Comparison of ENCODE assay signal across 9 mouse cellular contexts in genomic region chr4:109238428-109239268, GRCm38 (mm10). TPM values are rescaled to one million over a fixed set of nuclear protein-coding genes. Genes with fewer than 3 reads are reported as not detected.
DNase-seq lines count a peak whose midpoint lies in the region; ATAC-seq lines count a peak whose summit lies in the region.
"Had no signal": no experiment of that assay in that cellular context is flagged by ENCODE, and none has a peak within 500 bp of the region (broad histone marks: within the 10 kb centered on the region; RNA-seq: fewer than 3 reads in every experiment).

No protein-coding gene starts in this region.

- no peak overlapping the region for H3K4me3 ChIP-seq in kidney, embryonic 16.5 days (ENCODE audit: low read length)

- H3K27me3 ChIP-seq in kidney, embryonic 16.5 days (ENCODE audit: insufficient read depth, low read length) = no peaks in the 10 kb centered on the region

- H3K9ac ChIP-seq in kidney, embryonic 16.5 days (replicated peaks; ENCODE audit: low read length) = no peak overlapping the region
- H3K9ac ChIP-seq: liver, embryonic 14.5 days had no signal

- no peaks in the 10 kb centered on the region for H3K9me3 ChIP-seq in kidney, embryonic 16.5 days (ENCODE audit: low read length)

- peak; percentile 56 for DNase-seq in kidney, adult 11 months
- peak; percentile 51 for DNase-seq in adrenal gland, adult 8-10 months
- DNase-seq in gastrocnemius, adult 8-10 months (ENCODE audit: low spot score in 2 of 2) = peak; percentile 40 to 47
- peak; percentile 55 to 58 for DNase-seq in left cerebral cortex, postnatal 14 days (ENCODE audit: low spot score in 2 of 2)
- DNase-seq in thymus, postnatal 10 days (ENCODE audit: low spot score in 2 of 2) = no peak
- no peak for DNase-seq in ovary, postnatal 36 days (ENCODE audit: low spot score)

- H3K27ac ChIP-seq in kidney, embryonic 16.5 days (ENCODE audit: low read length) = no peak overlapping the region
- H3K27ac ChIP-seq: liver, embryonic 14.5 days had no signal

- intact Hi-C loops in left cerebral cortex, postnatal 14 days (cut with DNase I) = no loop called here

- no peaks in the 10 kb centered on the region for H3K4me1 ChIP-seq in kidney, embryonic 16.5 days (ENCODE audit: insufficient read depth, low read length)

- H3K4me2 ChIP-seq in kidney, embryonic 16.5 days (replicated peaks; ENCODE audit: low read depth, low read length) = no peak overlapping the region

- no peak for ATAC-seq in kidney, embryonic 16.5 days (ENCODE audit: low FRiP score, low TSS enrichment)
- no peak for ATAC-seq in monocyte, adult 5-6 weeks (replicated peaks; ENCODE audit: insufficient number of reproducible peaks, low FRiP score, low TSS enrichment, poor library complexity, severe bottlenecking)

- no peaks in the 10 kb centered on the region for H3K36me3 ChIP-seq in kidney, embryonic 16.5 days (ENCODE audit: insufficient read depth, low read length)

- 77% methylated on average over 24 of the region's 24 CpGs for WGBS in kidney, embryonic 16.5 days

RNA-seq across cellular contexts. Expression of gene Calr4, which starts 4.4 kb away (rescaled TPM):
- polyA plus RNA-seq in kidney, embryonic 16.5 days (2015; fragmentation: Nextera tagmentation; extraction: Ambion mirVana) = 0.18 and 0.54 TPM in 2 replicates
- total RNA-seq in adrenal gland, adult 8-10 months (2022) = under 1 TPM; 0.17 to 0.48 (median 0.35) TPM
- not detected for total RNA-seq in gastrocnemius, adult 8-10 months (2022)
- under 1 TPM; 0.22 to 0.51 TPM for total RNA-seq in left cerebral cortex, postnatal 14 days (2021)
- total RNA-seq in monocyte, adult 5-6 weeks (2017) = not detected in 3 replicates

RNA-seq across cellular contexts. Expression of gene Osbpl9, which starts 36.6 kb away (rescaled TPM):
- 75.7 and 77.6 TPM in 2 replicates for polyA plus RNA-seq in kidney, embryonic 16.5 days (2015; fragmentation: Nextera tagmentation; extraction: Ambion mirVana)
- total RNA-seq in adrenal gland, adult 8-10 months (2022) = 100 to 1,000 TPM; 123 to 159 (median 148) TPM
- 100 to 1,000 TPM in 1 of 4 experiments, 10 to 100 TPM in 3; 95.4 to 108 (median 97.7) TPM for total RNA-seq in gastrocnemius, adult 8-10 months (2022)
- total RNA-seq in left cerebral cortex, postnatal 14 days (2021) = 10 to 100 TPM; 49.5 to 52.2 TPM
- total RNA-seq in monocyte, adult 5-6 weeks (2017) = 182 to 250 TPM (median 202 TPM) in 3 replicates

RNA-seq across cellular contexts. Expression of gene Eps15, which starts 41.4 kb away (rescaled TPM):
- polyA plus RNA-seq in kidney, embryonic 16.5 days (2015; fragmentation: Nextera tagmentation; extraction: Ambion mirVana) = 36.3 and 39.1 TPM in 2 replicates
- total RNA-seq in adrenal gland, adult 8-10 months (2022) = 100 to 1,000 TPM in 2 of 4 experiments, 10 to 100 TPM in 2; 75.8 to 118 (median 94.2) TPM
- total RNA-seq in gastrocnemius, adult 8-10 months (2022) = 10 to 100 TPM; 80.2 to 94.6 (median 83.7) TPM
- total RNA-seq in left cerebral cortex, postnatal 14 days (2021) = 100 to 1,000 TPM; 193 to 197 TPM
- total RNA-seq in monocyte, adult 5-6 weeks (2017) = 83.5 to 103 TPM (median 93.7 TPM) in 3 replicates

Comparison
In these comparisons a context has a peak if more than half of its experiments do, and no peak if none do; other contexts are left out.
1. DNase-seq: peak in kidney, adult 11 months (single experiment), adrenal gland, adult 8-10 months (single experiment), gastrocnemius, adult 8-10 months (2 of 2) and left cerebral cortex, postnatal 14 days (2 of 2); none in thymus, postnatal 10 days (0 of 2) and ovary, postnatal 36 days (single experiment).